Mouse (Mus musculus): ENCODE results near the gene Mapk10. TPM values are rescaled to one million over a fixed set of nuclear protein-coding genes. Genes with fewer than 3 reads are reported as not detected.

The Mapk10 gene
- polyA plus RNA-seq, 1 experiment from 2014 or later: 2.2 TPM

- no peak for TF ChIP-seq EP300 (optimal IDR thresholded peaks at IDR 0.05)
- TF ChIP-seq CTCF (IDR thresholded peaks at IDR 0.05; ENCODE audit: low read depth): no peak
- DNase-seq (ENCODE audit: low spot score): no peak
- Histone ChIP-seq H3K9me3 (ENCODE audit: control insufficient read depth, low read length) (no peaks in the 10 kb centered on the region), H3K4me2 (replicated peaks; ENCODE audit: low read depth) (no peak overlapping the region), H3K27ac (replicated peaks) (no peak overlapping the region), H3K27me3 (ENCODE audit: control insufficient read depth, insufficient read depth, low read length) (no peaks in the 10 kb centered on the region), H3K36me3 (ENCODE audit: control insufficient read depth, insufficient read depth, low read length) (no peaks in the 10 kb centered on the region), H3K4me3 (ENCODE audit: low read depth, low read length) (no peak overlapping the region), H3K9ac (ENCODE audit: low read length) (no peak overlapping the region), H3K4me1 (replicated peaks; ENCODE audit: control insufficient read depth, insufficient read depth) (no peaks in the 10 kb centered on the region)
- WGBS: 80% methylated on average over 12 of the region's 12 CpGs
- no peak for ATAC-seq (ENCODE audit: low FRiP score, low TSS enrichment)
Measured at GRCm38 (mm10) chr5:102904066-102904465, 307.1 kb downstream of the Mapk10 start.

DNA sequence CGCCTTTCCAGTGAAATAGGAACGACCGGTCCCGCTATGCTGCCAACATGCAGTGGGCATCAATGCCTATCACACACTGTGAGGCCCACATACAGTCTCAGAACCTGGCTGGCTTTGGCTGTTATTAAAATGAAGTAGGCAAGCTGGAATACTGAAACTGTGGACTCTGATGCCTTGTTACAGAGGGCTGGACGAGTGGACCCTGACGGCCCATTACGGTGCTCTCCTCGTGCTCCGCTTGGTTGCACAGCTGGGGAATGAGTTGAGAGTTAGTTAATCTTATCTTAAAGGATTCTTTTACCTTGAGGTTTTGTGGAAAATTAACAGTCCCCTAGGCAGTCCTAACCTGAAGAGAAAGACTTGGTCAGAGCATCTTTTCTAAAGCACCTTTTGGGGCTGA, 307.6 kb downstream of the Mapk10 start:
- H3K27ac ChIP-seq (replicated peaks): no peak overlapping the region
- H3K9ac ChIP-seq (ENCODE audit: low read length): no peak overlapping the region
- H3K4me3 ChIP-seq (ENCODE audit: low read depth, low read length): no peak overlapping the region
- no peak for ATAC-seq (ENCODE audit: low FRiP score, low TSS enrichment)
- H3K4me2 ChIP-seq (replicated peaks; ENCODE audit: low read depth): no peak overlapping the region
- no peaks in the 10 kb centered on the region for H3K27me3 ChIP-seq (ENCODE audit: control insufficient read depth, insufficient read depth, low read length)
- no peaks in the 10 kb centered on the region for H3K9me3 ChIP-seq (ENCODE audit: control insufficient read depth, low read length)
- no peak for DNase-seq (ENCODE audit: low spot score)
- no peak for TF ChIP-seq CTCF (IDR thresholded peaks at IDR 0.05; ENCODE audit: low read depth)
- no peak for TF ChIP-seq EP300 (optimal IDR thresholded peaks at IDR 0.05)
- H3K4me1 ChIP-seq (replicated peaks; ENCODE audit: control insufficient read depth, insufficient read depth): no peaks in the 10 kb centered on the region
- WGBS: 92% methylated on average over 9 of the region's 9 CpGs
- H3K36me3 ChIP-seq (ENCODE audit: control insufficient read depth, insufficient read depth, low read length): no peaks in the 10 kb centered on the region

DNA sequence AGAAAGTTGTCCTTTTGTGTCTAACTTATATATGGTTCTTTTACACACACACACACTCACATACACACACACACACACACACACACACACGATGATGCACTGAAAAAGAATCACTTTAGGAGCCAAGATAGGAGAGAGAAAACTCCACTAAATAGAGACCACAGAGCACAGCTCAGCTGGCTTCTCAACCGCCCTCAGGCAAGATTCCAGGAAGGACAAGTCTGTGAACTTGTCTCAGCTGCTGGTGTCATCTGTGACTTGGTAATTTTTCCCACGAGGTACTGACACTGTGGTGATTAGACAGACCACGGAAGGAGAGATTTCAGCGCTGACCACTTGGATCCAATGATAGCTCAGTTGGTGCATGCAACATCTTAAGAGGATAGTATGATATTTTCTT, 310.0 kb downstream of the Mapk10 start:
- no peak for DNase-seq (ENCODE audit: low spot score)
- no peak overlapping the region for H3K4me3 ChIP-seq (ENCODE audit: low read depth, low read length)
- 79% methylated on average over 5 of the region's 5 CpGs for WGBS

GRCm38 (mm10) chr5:102899680-102900215, 311.4 kb downstream of the Mapk10 start:
- Histone ChIP-seq H3K4me1 (replicated peaks; ENCODE audit: control insufficient read depth, insufficient read depth) (0 out of 2 replicates have a peak, but pooled peaks cover 2% of the 10 kb centered on the region), H3K4me2 (replicated peaks; ENCODE audit: low read depth) (no peak overlapping the region), H3K36me3 (ENCODE audit: control insufficient read depth, insufficient read depth, low read length) (no peaks in the 10 kb centered on the region), H3K9me3 (ENCODE audit: control insufficient read depth, low read length) (no peaks in the 10 kb centered on the region), H3K4me3 (ENCODE audit: low read depth, low read length) (no peak overlapping the region), H3K27ac (replicated peaks) (no peak overlapping the region), H3K27me3 (ENCODE audit: control insufficient read depth, insufficient read depth, low read length) (no peaks in the 10 kb centered on the region), H3K9ac (ENCODE audit: low read length) (no peak overlapping the region)
- ATAC-seq (ENCODE audit: low FRiP score, low TSS enrichment) (no peak), DNase-seq (ENCODE audit: low spot score) (no peak)
- no peak for TF ChIP-seq EP300 (optimal IDR thresholded peaks at IDR 0.05)
- TF ChIP-seq CTCF (IDR thresholded peaks at IDR 0.05; ENCODE audit: low read depth): no peak
- WGBS: 85% methylated on average over 6 of the region's 6 CpGs

More for the DNA sequence above, 310.0 kb downstream of the Mapk10 start:
- Histone ChIP-seq H3K27me3 (ENCODE audit: control insufficient read depth, insufficient read depth, low read length) (no peaks in the 10 kb centered on the region), H3K36me3 (ENCODE audit: control insufficient read depth, insufficient read depth, low read length) (no peaks in the 10 kb centered on the region), H3K4me1 (replicated peaks; ENCODE audit: control insufficient read depth, insufficient read depth) (0 out of 2 replicates have a peak, but pooled peaks cover 2% of the 10 kb centered on the region), H3K4me2 (replicated peaks; ENCODE audit: low read depth) (no peak overlapping the region), H3K9ac (ENCODE audit: low read length) (no peak overlapping the region), H3K9me3 (ENCODE audit: control insufficient read depth, low read length) (no peaks in the 10 kb centered on the region), H3K27ac (replicated peaks) (no peak overlapping the region)
- ATAC-seq (ENCODE audit: low FRiP score, low TSS enrichment): no peak
- TF ChIP-seq EP300 (optimal IDR thresholded peaks at IDR 0.05): no peak
- TF ChIP-seq CTCF (IDR thresholded peaks at IDR 0.05; ENCODE audit: low read depth): no peak

GRCm38 (mm10) chr5:102898301-102898700, 312.8 kb downstream of the Mapk10 start:
- no peaks in the 10 kb centered on the region; the same call in 1 of the 2 replicates for H3K36me3 ChIP-seq (ENCODE audit: control insufficient read depth, insufficient read depth, low read length)
- WGBS: 92% methylated on average over 4 of the region's 4 CpGs
- TF ChIP-seq EP300 (optimal IDR thresholded peaks at IDR 0.05) (no peak), CTCF (IDR thresholded peaks at IDR 0.05; ENCODE audit: low read depth) (no peak)
- 0 out of 2 replicates have a peak, but pooled peaks cover 2% of the 10 kb centered on the region for H3K4me1 ChIP-seq (replicated peaks; ENCODE audit: control insufficient read depth, insufficient read depth)
- H3K27ac ChIP-seq (replicated peaks): no peak overlapping the region
- ATAC-seq (ENCODE audit: low FRiP score, low TSS enrichment) (no peak), DNase-seq (ENCODE audit: low spot score) (no peak)
- no peak overlapping the region for H3K4me2 ChIP-seq (replicated peaks; ENCODE audit: low read depth)
- no peaks in the 10 kb centered on the region for H3K9me3 ChIP-seq (ENCODE audit: control insufficient read depth, low read length)
- no peak overlapping the region for H3K4me3 ChIP-seq (ENCODE audit: low read depth, low read length)
- no peaks in the 10 kb centered on the region for H3K27me3 ChIP-seq (ENCODE audit: control insufficient read depth, insufficient read depth, low read length)
- no peak overlapping the region for H3K9ac ChIP-seq (ENCODE audit: low read length)

- no peak overlapping the region for H3K4me3 ChIP-seq (ENCODE audit: low read depth, low read length)
- no peak overlapping the region for H3K27ac ChIP-seq (replicated peaks)
- H3K27me3 ChIP-seq (ENCODE audit: control insufficient read depth, insufficient read depth, low read length): no peaks in the 10 kb centered on the region
- 98% methylated on average over 11 of the region's 11 CpGs for WGBS
- no peaks in the 10 kb centered on the region for H3K9me3 ChIP-seq (ENCODE audit: control insufficient read depth, low read length)
- no peak for ATAC-seq (ENCODE audit: low FRiP score, low TSS enrichment)
- peaks cover 2% of the 10 kb centered on the region; the same call in 1 of the 2 replicates for H3K36me3 ChIP-seq (ENCODE audit: control insufficient read depth, insufficient read depth, low read length)
- TF ChIP-seq CTCF (IDR thresholded peaks at IDR 0.05; ENCODE audit: low read depth) (no peak), EP300 (optimal IDR thresholded peaks at IDR 0.05) (no peak)
- H3K4me1 ChIP-seq (replicated peaks; ENCODE audit: control insufficient read depth, insufficient read depth): no peaks in the 10 kb centered on the region
- no peak overlapping the region for H3K9ac ChIP-seq (ENCODE audit: low read length)
- DNase-seq (ENCODE audit: low spot score): no peak
- H3K4me2 ChIP-seq (replicated peaks; ENCODE audit: low read depth): no peak overlapping the region
Measured at GRCm38 (mm10) chr5:102892226-102892625, 318.9 kb downstream of the Mapk10 start.

Measured in stomach, postnatal 0 days (tissue).